Mouse (Mus musculus): ENCODE measurements around the gene Uba52.
A peak's percentile ranks its signal among the peaks of the same experiment; 100 is the strongest.

Gene Uba52

DNA sequence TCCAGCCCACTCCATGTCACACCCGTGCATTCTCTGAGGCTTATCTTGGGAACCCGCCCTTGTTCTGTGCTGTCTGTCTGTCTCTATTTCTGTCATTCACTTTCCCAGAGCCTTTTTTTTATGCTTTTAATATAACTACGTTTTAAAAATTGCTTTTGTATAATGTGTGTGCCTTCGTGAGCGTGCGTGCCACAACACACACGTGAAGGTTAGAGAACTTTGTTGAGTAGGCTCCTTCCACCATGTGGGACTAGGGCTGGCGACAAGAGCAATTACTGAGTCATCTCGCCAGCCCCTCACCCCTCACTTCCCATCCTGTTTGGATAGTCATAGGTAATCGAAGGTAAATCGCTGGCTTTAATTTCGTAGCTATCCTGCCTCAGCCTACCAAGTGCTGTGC is 8.1 kb downstream of the Uba52 start:
- DNase-seq, result no peak

GRCm38 (mm10) chr8:70501820-70502529 is 8.6 kb downstream of the Uba52 start:
- DNase-seq, result no peak

DNA sequence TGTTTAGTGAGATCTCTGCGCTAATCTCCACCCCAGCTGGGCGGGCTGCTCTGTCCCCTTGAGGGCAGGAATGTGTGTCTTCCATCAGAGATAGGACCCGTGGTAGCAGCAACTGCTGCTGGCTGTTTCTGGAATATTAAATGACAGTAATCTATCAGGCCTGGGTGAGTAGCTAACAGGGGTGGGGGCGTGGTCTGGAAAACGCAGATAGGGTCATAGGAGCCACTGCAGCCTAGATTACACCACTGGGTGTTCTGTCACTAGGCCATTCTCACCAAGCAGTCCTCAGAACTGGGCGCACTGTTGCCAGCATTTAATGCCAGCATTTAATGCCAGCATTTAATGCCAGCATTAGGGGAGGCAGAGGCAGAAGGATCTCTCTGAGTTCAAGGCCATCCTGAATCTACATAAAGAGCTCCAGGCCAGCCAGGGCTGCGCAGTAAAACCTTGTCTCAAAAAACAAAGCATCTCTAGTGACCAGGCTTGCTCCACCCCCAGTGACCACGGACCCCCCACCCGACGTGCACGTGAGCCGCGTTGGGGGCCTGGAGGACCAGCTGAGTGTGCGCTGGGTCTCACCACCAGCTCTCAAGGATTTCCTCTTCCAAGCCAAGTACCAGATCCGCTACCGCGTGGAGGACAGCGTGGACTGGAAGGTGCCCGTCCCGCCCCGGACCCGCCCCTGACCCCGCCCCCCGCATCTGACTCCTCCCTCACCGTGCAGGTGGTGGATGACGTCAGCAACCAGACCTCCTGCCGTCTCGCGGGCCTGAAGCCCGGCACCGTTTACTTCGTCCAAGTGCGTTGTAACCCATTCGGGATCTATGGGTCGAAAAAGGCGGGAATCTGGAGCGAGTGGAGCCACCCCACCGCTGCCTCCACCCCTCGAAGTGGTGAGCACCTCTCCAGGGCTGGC is 10.0 kb downstream of the Uba52 start:
- DNase-seq, result no peak

GRCm38 (mm10) chr8:70495771-70496062 is 14.9 kb downstream of the Uba52 start:
- no peak for DNase-seq

- no peak for DNase-seq
Observed at GRCm38 (mm10) chr8:70495001-70495770, 15.4 kb downstream of the Uba52 start.

GRCm38 (mm10) chr8:70494416-70494945 is 16.1 kb downstream of the Uba52 start:
- no peak for DNase-seq

- DNase-seq, result no peak
Observed at GRCm38 (mm10) chr8:70493692-70494415, 16.7 kb downstream of the Uba52 start.

DNA sequence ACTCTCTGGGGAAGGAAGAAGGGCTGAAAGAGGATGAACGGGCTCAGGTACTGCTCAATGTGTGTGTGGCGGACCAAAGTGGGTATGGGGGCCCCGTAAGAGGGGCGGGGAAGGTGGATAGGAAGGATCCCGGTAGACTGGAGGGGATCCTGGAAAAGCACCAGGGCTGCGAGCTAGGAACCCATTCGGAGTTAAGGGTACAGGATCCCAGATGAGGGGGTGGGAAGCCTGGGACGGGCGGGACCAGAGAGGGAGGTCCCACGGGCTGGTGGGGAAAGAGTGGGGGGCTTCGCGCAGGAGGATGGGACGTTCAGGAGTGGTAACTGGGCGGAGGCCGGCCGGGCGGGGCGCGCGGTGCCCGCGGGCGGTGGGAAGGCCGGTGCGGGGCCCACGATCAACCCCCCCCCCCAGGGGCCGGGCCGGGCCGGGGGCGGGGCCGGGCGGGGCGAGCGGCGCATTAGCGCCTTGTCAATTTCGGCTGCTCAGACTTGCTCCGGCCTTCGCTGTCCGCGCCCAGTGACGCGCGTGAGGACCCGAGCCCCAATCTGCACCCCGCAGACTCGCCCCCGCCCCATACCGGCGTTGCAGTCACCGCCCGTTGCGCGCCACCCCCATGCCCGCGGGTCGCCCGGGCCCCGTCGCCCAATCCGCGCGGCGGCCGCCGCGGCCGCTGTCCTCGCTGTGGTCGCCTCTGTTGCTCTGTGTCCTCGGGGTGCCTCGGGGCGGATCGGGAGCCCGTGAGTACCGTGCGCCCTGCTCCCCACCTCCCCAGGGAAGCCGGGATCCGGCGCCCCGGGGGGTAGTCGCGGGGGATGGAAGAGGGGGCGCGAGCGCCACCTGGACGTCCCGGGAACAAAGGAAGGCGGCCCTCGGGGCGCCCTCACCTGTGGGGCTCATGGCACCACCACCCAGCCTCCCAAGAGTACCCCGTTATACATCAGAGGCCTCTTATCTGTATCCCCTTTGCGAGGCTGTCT is 17.6 kb downstream of the Uba52 start, which contains the start of gene Crlf1:
Gene Crlf1 (plus strand): TSS at position 495 of the 977 bp plus-strand sequence.
- DNase-seq, result no peak

GRCm38 (mm10) chr8:70490880-70491495 is 19.6 kb downstream of the Uba52 start:
- DNase-seq, result no peak

DNA sequence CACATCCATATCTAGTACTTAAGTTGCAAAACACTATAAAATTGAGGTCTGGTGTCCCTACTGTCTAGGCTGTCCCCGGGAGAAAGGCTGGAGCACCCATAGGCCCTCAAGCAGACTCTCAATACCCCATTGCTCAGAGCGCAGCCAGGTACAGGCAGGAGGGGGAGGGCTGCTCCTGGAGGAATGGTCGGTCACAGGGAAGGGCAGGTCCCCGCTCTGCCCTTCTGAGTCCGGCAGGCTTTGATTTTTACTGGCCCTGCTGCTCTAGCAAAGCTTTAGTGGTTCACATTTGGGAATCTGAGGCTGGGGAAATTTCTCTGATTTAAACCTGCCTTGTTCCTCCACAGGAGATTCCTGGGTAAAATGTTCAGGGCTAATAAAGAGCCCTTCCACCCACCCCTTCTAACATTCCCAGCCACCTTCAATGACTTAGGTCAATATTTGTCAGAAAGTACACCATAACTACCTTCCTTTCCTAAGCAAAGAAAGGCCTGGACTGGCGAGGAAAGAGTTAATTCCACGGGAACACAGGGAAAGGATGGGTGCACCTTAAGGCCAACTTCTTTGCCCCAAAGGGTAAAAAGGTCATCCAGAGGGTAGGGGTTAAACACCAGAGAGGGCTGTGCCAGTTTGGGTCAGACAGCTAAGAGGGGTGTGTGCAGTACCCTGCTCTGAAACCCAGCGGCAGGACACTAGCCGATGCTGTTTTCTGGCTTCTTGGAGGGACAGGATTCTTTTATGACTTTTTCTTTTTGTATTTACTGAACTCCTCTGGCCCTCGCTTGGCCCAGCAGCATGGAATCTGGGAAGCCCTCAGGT is 20.3 kb downstream of the Uba52 start:
- no peak for DNase-seq

GRCm38 (mm10) chr8:70489576-70489975 is 21.0 kb downstream of the Uba52 start:
- DNase-seq, result no peak

DNA sequence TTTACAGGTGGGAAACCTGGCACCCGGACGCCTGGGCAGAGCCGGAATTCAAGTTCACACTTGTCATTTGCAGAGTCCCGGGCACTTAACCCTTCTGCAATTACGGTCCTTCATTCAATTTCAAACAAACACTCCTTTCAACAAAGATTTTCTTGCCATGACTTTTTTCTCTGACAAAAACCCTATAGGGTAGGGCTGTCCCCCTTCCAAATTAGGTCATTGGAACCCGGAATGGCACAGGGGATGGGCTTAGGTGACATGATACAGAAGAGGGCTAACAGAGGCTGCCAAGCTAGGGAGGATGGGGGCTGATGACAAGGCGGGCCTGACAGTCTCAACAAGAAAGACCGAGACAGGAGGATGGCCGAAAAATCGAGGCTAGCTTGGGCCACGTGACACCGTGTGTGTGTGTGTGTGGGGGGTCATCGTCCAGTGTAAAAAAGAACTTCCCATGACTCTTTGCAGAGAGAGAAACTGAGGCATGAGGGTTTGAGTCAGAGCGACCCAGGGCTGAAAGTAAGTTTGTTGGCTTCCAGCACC is 21.6 kb downstream of the Uba52 start:
- no peak for DNase-seq

- DNase-seq, result no peak
Observed at GRCm38 (mm10) chr8:70487993-70488796, 22.4 kb downstream of the Uba52 start.

GRCm38 (mm10) chr8:70486941-70487520 is 23.6 kb downstream of the Uba52 start, which contains the start of gene Tmem59l:
TSS of gene Tmem59l (minus strand) at chr8:70487358.
- DNase-seq, result peak; percentile 73

DNA sequence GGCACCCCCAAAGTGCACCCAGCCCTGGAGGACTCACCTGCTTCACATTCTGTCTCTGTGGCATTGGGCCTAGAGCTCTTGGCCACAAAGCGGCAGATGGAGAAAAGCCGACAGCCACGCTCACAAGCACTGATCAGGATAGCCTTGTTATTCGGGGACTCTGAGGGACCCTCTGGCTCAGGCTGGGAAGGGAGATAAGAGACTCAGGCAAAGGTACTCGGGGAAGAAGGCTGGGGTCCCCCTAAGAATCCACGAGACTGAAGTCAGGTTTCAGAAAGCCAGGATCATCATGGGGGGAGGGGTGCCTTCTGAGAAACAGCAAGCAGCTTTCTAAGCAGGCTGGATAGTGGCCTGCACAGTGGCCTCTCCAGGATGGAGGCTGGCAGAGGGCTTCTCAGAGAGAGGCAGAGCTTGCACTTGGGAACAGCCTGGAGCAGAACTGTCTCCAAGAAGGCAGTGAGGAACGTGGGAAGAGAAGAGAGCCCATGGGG is 24.4 kb downstream of the Uba52 start:
- DNase-seq, result peak; percentile 64

GRCm38 (mm10) chr8:70482943-70483342 is 27.7 kb downstream of the Uba52 start:
- no peak for DNase-seq

DNA sequence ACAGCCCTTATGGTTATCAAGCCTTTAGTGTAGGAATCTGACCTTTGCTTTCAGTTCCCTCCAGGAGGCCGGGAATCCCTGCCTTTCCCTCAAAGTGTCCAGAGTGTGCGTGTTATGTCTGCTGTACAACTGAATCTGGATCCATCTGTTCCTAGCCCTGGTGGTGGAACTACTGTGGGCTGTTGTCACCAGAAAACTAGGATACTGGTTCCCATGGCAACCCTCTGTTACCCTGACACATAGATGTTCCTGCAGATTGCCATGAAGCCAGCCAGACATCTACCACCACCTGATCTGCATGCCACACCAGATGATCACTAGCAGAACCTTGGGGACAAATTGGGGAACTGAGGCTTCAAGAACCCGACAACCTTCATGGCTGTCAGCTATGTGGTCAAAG is 28.7 kb downstream of the Uba52 start:
- no peak for DNase-seq
